In genomic region chr1:36444471-36445464, GRCm38 (mm10) we compare ENCODE assay signal across 8 mouse cellular contexts. TPM values are rescaled to one million over a fixed set of nuclear protein-coding genes. Genes with fewer than 3 reads are reported as not detected.
DNase-seq lines count a peak whose midpoint lies in the region; ATAC-seq lines count a peak whose summit lies in the region.

Gene Lman2l (minus strand): TSS chr1:36445271.

- under 1% methylated on average over 56 of the region's 57 CpGs for WGBS in hindbrain, embryonic 14.5 days

- peak within 1 kb of the TSS; percentile 82 for H3K27ac ChIP-seq in hindbrain, embryonic 14.5 days

- no peaks in the 10 kb centered on the region for H3K27me3 ChIP-seq in hindbrain, embryonic 14.5 days (ENCODE audit: control insufficient read depth, insufficient read depth, low read length)

- peaks cover 21% of the 10 kb centered on the region for H3K36me3 ChIP-seq in hindbrain, embryonic 14.5 days (replicated peaks; ENCODE audit: control insufficient read depth, insufficient read depth)

- H3K4me1 ChIP-seq in hindbrain, embryonic 14.5 days (replicated peaks; ENCODE audit: control insufficient read depth, insufficient read depth, low read length): 0 out of 2 replicates have a peak, but pooled peaks cover 6% of the 10 kb centered on the region

- H3K9me3 ChIP-seq in hindbrain, embryonic 14.5 days (ENCODE audit: control insufficient read depth, low read length): no peaks in the 10 kb centered on the region

- peak within 1 kb of the TSS; percentile 72 for H3K4me2 ChIP-seq in hindbrain, embryonic 14.5 days (replicated peaks)

- peak within 1 kb of the TSS; percentile 63 for H3K9ac ChIP-seq in hindbrain, embryonic 14.5 days

- DNase-seq in R1 (ENCODE audit: low read depth, low spot score): peak; percentile 99
- DNase-seq in cerebellum, postnatal 25 days: peak; percentile 94 to 97
- DNase-seq in frontal cortex, postnatal 25 days (ENCODE audit: low spot score in 2 of 2): peak; percentile 93 to 94
- DNase-seq in hindbrain, embryonic 14.5 days (ENCODE audit: low spot score): peak; percentile 95
- DNase-seq in layer of hippocampus, postnatal 36 days: peak; percentile 95 to 96
- peak; percentile 99 for DNase-seq in lung, postnatal 36 days
- peak; percentile 98 for DNase-seq in retina, postnatal 1 day
- peak; percentile 90 to 93 for DNase-seq in urinary bladder, adult 18-20 months (ENCODE audit: low spot score in 2 of 2)

- peak within 1 kb of the TSS; percentile 70 for H3K4me3 ChIP-seq in hindbrain, embryonic 14.5 days (replicated peaks; ENCODE audit: low read length)

- ATAC-seq in hindbrain, embryonic 14.5 days (ENCODE audit: low FRiP score): peak; percentile 99

RNA-seq across cellular contexts. Expression of gene Lman2l, which starts in this region (rescaled TPM):
- 41.8 and 41.9 TPM in 2 replicates for polyA plus RNA-seq in hindbrain, embryonic 14.5 days (2014; fragmentation: Nextera tagmentation; extraction: Ambion mirVana)
- total RNA-seq in layer of hippocampus, postnatal 36 days (2021): 10 to 100 TPM; 77.4 to 78.5 TPM

Comparison
In these comparisons a context has a peak if more than half of its experiments do, and no peak if none do; other contexts are left out.
1. Peak in every context shown above with its lines: DNase-seq, ATAC-seq, H3K4me3 ChIP-seq and H3K27ac ChIP-seq.